Mouse (Mus musculus): ENCODE results near the gene Klf8. TPM values are rescaled to one million over a fixed set of nuclear protein-coding genes. Genes with fewer than 3 reads are reported as not detected.
"Not testable (repeated sequence)": the region's sequence is repeated elsewhere in the genome, so short reads cannot be mapped to it uniquely, and the experiment has no call there.

Klf8 gene
- total RNA-seq (2014; rRNA removed): 20.2 and 24.3 TPM in 2 replicates
- polyA plus RNA-seq (2015; fragmentation: Nextera tagmentation; extraction: Ambion mirVana): 4.8 and 6.4 TPM in 2 replicates

- peak; percentile 42 for DNase-seq
- Histone ChIP-seq H3K9me3 (ENCODE audit: low read length) (no peaks in the 10 kb centered on the region), H3K4me2 (ENCODE audit: low read depth) (peak within 1 kb of the TSS; percentile 49), H3K4me1 (ENCODE audit: insufficient read depth) (no peaks in the 10 kb centered on the region), H3K27ac (ENCODE audit: low read depth, low read length) (peak within 1 kb of the TSS; percentile 83), H3K36me3 (ENCODE audit: insufficient read depth) (no peaks in the 10 kb centered on the region), H3K4me3 (ENCODE audit: low read depth, low read length) (peak within 1 kb of the TSS; percentile 53), H3K27me3 (ENCODE audit: insufficient read depth, low read length) (no peaks in the 10 kb centered on the region), H3K9ac (peak within 1 kb of the TSS; percentile 66)
- no peak for TF ChIP-seq CTCF (IDR thresholded peaks at IDR 0.05; ENCODE audit: low read depth)
- WGBS: 21% methylated on average over 17 of the region's 17 CpGs
- ATAC-seq: peak; percentile 85
Measured at GRCm38 (mm10) chrX:153237304-153237919, at the start of gene Klf8. Gene Klf8, plus strand, starts transcription at chrX:153237466.

DNA sequence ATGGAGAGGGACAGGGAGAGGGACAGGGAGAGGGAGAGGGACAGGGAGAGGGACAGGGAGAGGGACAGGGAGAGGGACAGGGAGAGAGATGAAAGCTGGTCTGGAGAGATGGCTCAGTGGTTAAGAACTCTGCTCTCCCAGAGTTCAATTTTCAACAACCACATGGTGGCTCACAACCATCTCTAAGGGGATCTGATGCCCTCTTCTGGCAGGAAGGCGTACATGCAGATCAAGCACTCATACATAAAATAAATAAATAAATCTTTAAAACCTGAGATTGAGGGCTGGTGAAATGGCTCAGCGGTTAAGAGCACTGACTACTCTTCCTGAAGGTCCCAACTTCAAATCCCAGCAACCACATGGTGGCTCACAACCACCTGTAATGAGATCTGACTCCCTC lies 38.1 kb upstream of the Klf8 start:
- not testable (repeated sequence) for H3K4me1 ChIP-seq (ENCODE audit: insufficient read depth); H3K27me3 ChIP-seq (ENCODE audit: insufficient read depth, low read length); H3K27ac ChIP-seq (ENCODE audit: low read depth, low read length); H3K4me3 ChIP-seq (ENCODE audit: low read depth, low read length); DNase-seq; H3K9me3 ChIP-seq (ENCODE audit: low read length); ATAC-seq; H3K36me3 ChIP-seq (ENCODE audit: insufficient read depth); H3K9ac ChIP-seq; H3K4me2 ChIP-seq (ENCODE audit: low read depth)
- 79% methylated on average over 2 of the region's 2 CpGs for WGBS

GRCm38 (mm10) chrX:153211101-153211500 lies 26.2 kb upstream of the Klf8 start:
- Histone ChIP-seq H3K27me3 (ENCODE audit: insufficient read depth, low read length) (no peaks in the 10 kb centered on the region), H3K4me2 (ENCODE audit: low read depth) (no peak overlapping the region), H3K4me1 (ENCODE audit: insufficient read depth) (no peaks in the 10 kb centered on the region), H3K4me3 (ENCODE audit: low read depth, low read length) (no peak overlapping the region), H3K9ac (no peak overlapping the region), H3K27ac (ENCODE audit: low read depth, low read length) (no peak overlapping the region), H3K36me3 (ENCODE audit: insufficient read depth) (no peaks in the 10 kb centered on the region), H3K9me3 (ENCODE audit: low read length) (no peaks in the 10 kb centered on the region)
- no peak for TF ChIP-seq CTCF (IDR thresholded peaks at IDR 0.05; ENCODE audit: low read depth)
- DNase-seq (no peak), ATAC-seq (no peak)
- 72% methylated on average over 1 of the region's 1 CpGs for WGBS

- no peak overlapping the region for H3K4me3 ChIP-seq (ENCODE audit: low read depth, low read length)
- 68% methylated on average over 2 of the region's 2 CpGs for WGBS
- no peak overlapping the region for H3K27ac ChIP-seq (ENCODE audit: low read depth, low read length)
- no peaks in the 10 kb centered on the region for H3K27me3 ChIP-seq (ENCODE audit: insufficient read depth, low read length)
- H3K36me3 ChIP-seq (ENCODE audit: insufficient read depth): no peaks in the 10 kb centered on the region
- no peaks in the 10 kb centered on the region for H3K9me3 ChIP-seq (ENCODE audit: low read length)
- no peak for ATAC-seq
- no peak for TF ChIP-seq CTCF (IDR thresholded peaks at IDR 0.05; ENCODE audit: low read depth)
- no peak overlapping the region for H3K9ac ChIP-seq
- H3K4me2 ChIP-seq (ENCODE audit: low read depth): no peak overlapping the region
- DNase-seq: no peak
- no peaks in the 10 kb centered on the region for H3K4me1 ChIP-seq (ENCODE audit: insufficient read depth)
Measured at GRCm38 (mm10) chrX:153231240-153231639, 6.0 kb upstream of the Klf8 start.

GRCm38 (mm10) chrX:153233255-153233654 lies 4.0 kb upstream of the Klf8 start:
- ATAC-seq (no peak), DNase-seq (no peak)
- Histone ChIP-seq H3K36me3 (ENCODE audit: insufficient read depth) (no peaks in the 10 kb centered on the region), H3K9me3 (ENCODE audit: low read length) (no peaks in the 10 kb centered on the region), H3K4me1 (ENCODE audit: insufficient read depth) (no peaks in the 10 kb centered on the region), H3K4me2 (ENCODE audit: low read depth) (no peak overlapping the region), H3K9ac (no peak overlapping the region), H3K27me3 (ENCODE audit: insufficient read depth, low read length) (no peaks in the 10 kb centered on the region), H3K27ac (ENCODE audit: low read depth, low read length) (no peak overlapping the region), H3K4me3 (ENCODE audit: low read depth, low read length) (no peak overlapping the region)
- TF ChIP-seq CTCF (IDR thresholded peaks at IDR 0.05; ENCODE audit: low read depth): no peak
- 30% methylated on average over 10 of the region's 10 CpGs for WGBS

GRCm38 (mm10) chrX:153237920-153238504 lies 746 bp downstream of the Klf8 start:
- TF ChIP-seq CTCF (IDR thresholded peaks at IDR 0.05; ENCODE audit: low read depth): no peak

DNA sequence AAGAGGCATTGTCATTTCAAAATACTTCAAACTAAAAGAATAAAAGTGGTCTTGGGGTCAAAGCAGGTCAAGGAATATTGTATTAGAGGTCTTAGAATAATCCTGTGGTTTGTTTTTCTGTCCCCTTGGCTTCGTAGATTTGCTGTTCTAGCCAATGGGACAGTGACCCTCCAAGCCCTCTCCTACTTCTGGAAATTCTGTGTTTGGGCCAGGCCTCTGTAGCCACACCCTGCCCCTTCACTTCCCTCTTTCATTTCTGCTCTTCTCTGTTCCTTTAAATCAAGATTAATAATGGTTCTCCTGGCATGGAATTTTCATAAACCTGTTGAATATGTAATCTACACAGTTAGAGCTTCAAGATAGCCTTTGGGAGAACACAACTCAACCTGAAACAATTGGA lies 17.0 kb downstream of the Klf8 start:
- no peak overlapping the region for H3K9ac ChIP-seq
- no peaks in the 10 kb centered on the region for H3K27me3 ChIP-seq (ENCODE audit: insufficient read depth, low read length)
- no peak for TF ChIP-seq CTCF (IDR thresholded peaks at IDR 0.05; ENCODE audit: low read depth)
- H3K4me2 ChIP-seq (ENCODE audit: low read depth): no peak overlapping the region
- 58% methylated on average over 1 of the region's 1 CpGs for WGBS
- no peak overlapping the region for H3K27ac ChIP-seq (ENCODE audit: low read depth, low read length)
- no peaks in the 10 kb centered on the region for H3K9me3 ChIP-seq (ENCODE audit: low read length)
- no peaks in the 10 kb centered on the region for H3K4me1 ChIP-seq (ENCODE audit: insufficient read depth)
- DNase-seq (no peak), ATAC-seq (no peak)
- H3K4me3 ChIP-seq (ENCODE audit: low read depth, low read length): no peak overlapping the region
- no peaks in the 10 kb centered on the region for H3K36me3 ChIP-seq (ENCODE audit: insufficient read depth)

More at GRCm38 (mm10) chrX:153237920-153238504, 746 bp downstream of the Klf8 start:
- Histone ChIP-seq H3K27ac (ENCODE audit: low read depth, low read length) (peak overlapping the region; percentile 83), H3K9me3 (ENCODE audit: low read length) (no peaks in the 10 kb centered on the region), H3K9ac (peak overlapping the region; percentile 66), H3K27me3 (ENCODE audit: insufficient read depth, low read length) (no peaks in the 10 kb centered on the region), H3K4me1 (ENCODE audit: insufficient read depth) (no peaks in the 10 kb centered on the region), H3K4me3 (ENCODE audit: low read depth, low read length) (peak overlapping the region; percentile 53), H3K36me3 (ENCODE audit: insufficient read depth) (no peaks in the 10 kb centered on the region), H3K4me2 (ENCODE audit: low read depth) (peak overlapping the region; percentile 49)
- ATAC-seq (peak; percentile 92), DNase-seq (peak; percentile 69)
- WGBS: 25% methylated on average over 22 of the region's 23 CpGs

Measured in forebrain, postnatal 0 days (tissue).